Comparison of ENCODE assay signal across 8 mouse cellular contexts in the genomic region with DNA sequence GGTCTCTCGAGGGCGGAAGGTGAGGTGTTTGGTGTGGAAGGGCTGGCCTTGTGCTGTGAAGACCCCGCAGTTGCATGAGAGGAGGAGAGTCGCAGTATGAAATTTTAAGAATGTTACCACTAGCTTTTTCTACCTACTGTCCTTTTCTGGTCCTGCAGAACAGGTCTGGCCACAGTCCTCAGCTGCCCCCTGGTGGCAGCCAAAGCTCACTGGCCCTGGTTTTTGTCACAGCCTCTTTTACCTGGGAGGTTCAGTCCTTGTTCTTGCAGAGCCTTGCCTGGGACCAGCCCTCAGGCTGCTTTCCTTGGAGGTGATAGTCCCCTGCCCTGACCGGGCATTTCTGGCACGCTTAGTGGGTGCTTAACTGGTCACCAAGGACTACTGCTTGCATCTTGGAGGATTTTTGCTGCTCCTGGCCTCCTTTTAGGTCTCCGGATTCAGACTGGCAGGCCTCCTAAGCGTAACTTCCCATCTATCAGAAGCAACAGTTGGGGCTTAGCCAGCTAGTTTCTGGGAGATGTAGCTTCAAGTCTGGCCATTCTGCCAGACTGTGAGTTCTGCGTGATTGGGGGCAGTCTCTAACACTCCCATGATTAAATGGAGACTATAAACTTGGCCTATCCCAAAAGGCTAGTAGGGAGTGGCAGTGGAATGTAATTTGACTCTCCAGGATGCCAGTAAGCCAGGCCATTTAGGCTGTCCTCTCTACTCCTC. TPM values are rescaled to one million over a fixed set of nuclear protein-coding genes. Genes with fewer than 3 reads are reported as not detected.
A peak's percentile ranks its signal among the peaks of the same experiment; 100 is the strongest.
DNase-seq lines count a peak whose midpoint lies in the region; ATAC-seq and TF ChIP-seq lines count a peak whose summit lies in the region.

No protein-coding gene starts in this region.

- no peaks in the 10 kb centered on the region for H3K9me3 ChIP-seq in heart, embryonic 12.5 days (replicated peaks)
- H3K9me3 ChIP-seq in limb, embryonic 14.5 days (ENCODE audit: control insufficient read depth, low read length), result no peaks in the 10 kb centered on the region

- no peak; the same call in 1 of the 2 replicates for ATAC-seq in heart, embryonic 12.5 days (ENCODE audit: insufficient number of reproducible peaks, low FRiP score)
- ATAC-seq in granulocyte monocyte progenitor cell, adult 5-6 weeks (replicated peaks; ENCODE audit: poor library complexity, severe bottlenecking), result peak; percentile 64
- ATAC-seq in limb, embryonic 14.5 days (ENCODE audit: low FRiP score, low read depth), result peak; percentile 53

- H3K9ac ChIP-seq in heart, embryonic 12.5 days, result no peak overlapping the region; the same call in 1 of the 2 replicates
- 0 out of 2 replicates have a peak overlapping the region, but pooled peaks have one; percentile 34 for H3K9ac ChIP-seq in limb, embryonic 14.5 days (ENCODE audit: low read depth, low read length, severe bottlenecking)

- peaks cover 51% of the 10 kb centered on the region for H3K4me1 ChIP-seq in heart, embryonic 12.5 days (replicated peaks)
- peaks cover 48% of the 10 kb centered on the region for H3K4me1 ChIP-seq in kidney, adult 2 months (ENCODE audit: control insufficient read depth, insufficient read depth, low read length)
- H3K4me1 ChIP-seq in limb, embryonic 14.5 days (ENCODE audit: control insufficient read depth, insufficient read depth, low read length), result peaks cover 50% of the 10 kb centered on the region

- no peaks in the 10 kb centered on the region for H3K27me3 ChIP-seq in heart, embryonic 12.5 days (replicated peaks)
- H3K27me3 ChIP-seq in kidney, adult 2 months (replicated peaks; ENCODE audit: control insufficient read depth, insufficient read depth, low read length), result no peaks in the 10 kb centered on the region
- H3K27me3 ChIP-seq in limb, embryonic 14.5 days (ENCODE audit: control insufficient read depth, insufficient read depth, low read length), result no peaks in the 10 kb centered on the region

- H3K4me3 ChIP-seq in heart, embryonic 12.5 days, result no peak overlapping the region
- no peak overlapping the region for H3K4me3 ChIP-seq in kidney, adult 2 months (ENCODE audit: insufficient read depth, low read depth, low read length)
- H3K4me3 ChIP-seq in limb, embryonic 14.5 days (replicated peaks; ENCODE audit: low read length), result no peak overlapping the region

- no peak overlapping the region for H3K4me2 ChIP-seq in heart, embryonic 12.5 days
- H3K4me2 ChIP-seq in limb, embryonic 14.5 days (replicated peaks; ENCODE audit: low read depth, low read length, severe bottlenecking), result no peak overlapping the region

- peak; percentile 98 for TF ChIP-seq CTCF in kidney, adult 2 months (conservative IDR thresholded peaks at IDR 0.05; ENCODE audit: insufficient read depth, insufficient read length, low read depth, low read length)

- peaks cover 37% of the 10 kb centered on the region for H3K36me3 ChIP-seq in heart, embryonic 12.5 days
- no peaks in the 10 kb centered on the region; the same call in 1 of the 2 replicates for H3K36me3 ChIP-seq in kidney, adult 2 months (ENCODE audit: control insufficient read depth, insufficient read depth, low read length)
- peaks cover 45% of the 10 kb centered on the region for H3K36me3 ChIP-seq in limb, embryonic 14.5 days (ENCODE audit: control insufficient read depth, insufficient read depth, low read length)

- H3K27ac ChIP-seq in heart, embryonic 12.5 days (ENCODE audit: poor library complexity, severe bottlenecking), result no peak overlapping the region; the same call in 1 of the 2 replicates
- H3K27ac ChIP-seq in kidney, adult 2 months (ENCODE audit: insufficient read depth, low read depth, low read length), result peak overlapping the region; percentile 13
- peak overlapping the region; percentile 39; the same call in 1 of the 2 replicates for H3K27ac ChIP-seq in limb, embryonic 14.5 days (replicated peaks; ENCODE audit: low read depth, low read length)

- TF ChIP-seq POLR2A in kidney, adult 2 months (IDR thresholded peaks at IDR 0.05; ENCODE audit: low read depth, low read length), result no peak
- TF ChIP-seq POLR2A in limb, embryonic 14.5 days (IDR thresholded peaks at IDR 0.05; ENCODE audit: borderline replicate concordance, extremely low read depth, insufficient read depth, insufficient read length), result no peak

- 47% methylated on average over 9 of the region's 9 CpGs for WGBS in heart, embryonic 12.5 days
- 33% methylated on average over 9 of the region's 9 CpGs for WGBS in kidney, adult 2 months
- WGBS in limb, embryonic 14.5 days, result 28% methylated on average over 9 of the region's 9 CpGs

- DNase-seq in heart, adult 18-20 months, result peak; percentile 84 to 87
- peak; percentile 88 for DNase-seq in embryo, embryonic 11 days
- peak; percentile 92 for DNase-seq in kidney, adult 2 months
- peak; percentile 88 for DNase-seq in limb, embryonic 14.5 days (ENCODE audit: low spot score)
- peak; percentile 40 to 71 for DNase-seq in monocyte, adult 2 months (ENCODE audit: low read depth in 1 of 2, low spot score in 2 of 2)
- DNase-seq in spleen, postnatal 10 days (ENCODE audit: low spot score in 2 of 2), result peak; percentile 60 to 86

RNA-seq across cellular contexts. Expression of a gene that starts 13.5 kb away (rescaled TPM):
- total RNA-seq in heart, adult 18-20 months (2021), result 1 to 10 TPM; 6.2 to 8.5 TPM
- 24.9 and 25.5 TPM in 2 replicates for polyA plus RNA-seq in heart, embryonic 12.5 days (2016; fragmentation: Nextera tagmentation; extraction: Ambion mirVana)
- total RNA-seq in granulocyte monocyte progenitor cell, adult 5-6 weeks (2014; fragmentation: Nextera tagmentation), result 2.1 and 2.8 TPM in 2 replicates
- total RNA-seq in granulocyte monocyte progenitor cell, adult 5-6 weeks (2017), result 0.39 TPM in 1 of 2 replicates, not detected in the other
- polyA plus RNA-seq in kidney, adult 2 months (2012; rRNA removed), result 210 and 226 TPM in 2 replicates
- polyA plus RNA-seq in limb, embryonic 14.5 days (2012; rRNA removed), result 83.8 and 110 TPM in 2 replicates
- 45.9 and 53.3 TPM in 2 replicates for polyA plus RNA-seq in limb, embryonic 14.5 days (2014; fragmentation: Nextera tagmentation; extraction: Ambion mirVana)

RNA-seq across cellular contexts. Expression of a gene that starts 16.8 kb away (rescaled TPM):
- 100 to 1,000 TPM; 154 TPM for total RNA-seq in heart, adult 18-20 months (2021)
- 127 and 128 TPM in 2 replicates for polyA plus RNA-seq in heart, embryonic 12.5 days (2016; fragmentation: Nextera tagmentation; extraction: Ambion mirVana)
- 42.3 and 113 TPM in 2 replicates for total RNA-seq in granulocyte monocyte progenitor cell, adult 5-6 weeks (2014; fragmentation: Nextera tagmentation)
- total RNA-seq in granulocyte monocyte progenitor cell, adult 5-6 weeks (2017), result 45.2 and 50.0 TPM in 2 replicates
- polyA plus RNA-seq in kidney, adult 2 months (2012; rRNA removed), result 27.3 and 41.8 TPM in 2 replicates
- polyA plus RNA-seq in limb, embryonic 14.5 days (2012; rRNA removed), result 72.7 and 80.1 TPM in 2 replicates
- polyA plus RNA-seq in limb, embryonic 14.5 days (2014; fragmentation: Nextera tagmentation; extraction: Ambion mirVana), result 92.5 and 94.1 TPM in 2 replicates

RNA-seq across cellular contexts. Expression of a gene that starts 31.8 kb away (rescaled TPM):
- total RNA-seq in heart, adult 18-20 months (2021), result 1 to 10 TPM; 7.7 to 9.7 TPM
- polyA plus RNA-seq in heart, embryonic 12.5 days (2016; fragmentation: Nextera tagmentation; extraction: Ambion mirVana), result 14.8 and 16.4 TPM in 2 replicates
- total RNA-seq in granulocyte monocyte progenitor cell, adult 5-6 weeks (2014; fragmentation: Nextera tagmentation), result not detected in 2 replicates
- 0.67 TPM in 1 of 2 replicates, not detected in the other for total RNA-seq in granulocyte monocyte progenitor cell, adult 5-6 weeks (2017)
- 34.6 and 42.3 TPM in 2 replicates for polyA plus RNA-seq in kidney, adult 2 months (2012; rRNA removed)
- 75.7 and 117 TPM in 2 replicates for polyA plus RNA-seq in limb, embryonic 14.5 days (2012; rRNA removed)
- polyA plus RNA-seq in limb, embryonic 14.5 days (2014; fragmentation: Nextera tagmentation; extraction: Ambion mirVana), result 35.7 and 36.8 TPM in 2 replicates

RNA-seq across cellular contexts. Expression of a gene that starts 31.8 kb away (rescaled TPM):
- total RNA-seq in heart, adult 18-20 months (2021), result 100 to 1,000 TPM; 152 to 155 TPM
- polyA plus RNA-seq in heart, embryonic 12.5 days (2016; fragmentation: Nextera tagmentation; extraction: Ambion mirVana), result 77.6 and 77.7 TPM in 2 replicates
- total RNA-seq in granulocyte monocyte progenitor cell, adult 5-6 weeks (2014; fragmentation: Nextera tagmentation), result 41.9 and 45.8 TPM in 2 replicates
- 60.9 and 66.4 TPM in 2 replicates for total RNA-seq in granulocyte monocyte progenitor cell, adult 5-6 weeks (2017)
- 57.8 and 72.9 TPM in 2 replicates for polyA plus RNA-seq in kidney, adult 2 months (2012; rRNA removed)
- 27.0 and 30.2 TPM in 2 replicates for polyA plus RNA-seq in limb, embryonic 14.5 days (2012; rRNA removed)
- polyA plus RNA-seq in limb, embryonic 14.5 days (2014; fragmentation: Nextera tagmentation; extraction: Ambion mirVana), result 52.4 and 54.7 TPM in 2 replicates

RNA-seq across cellular contexts. Expression of a gene that starts 48.3 kb away (rescaled TPM):
- 1 to 10 TPM; 2.1 to 2.6 TPM for total RNA-seq in heart, adult 18-20 months (2021)
- 8.1 and 8.4 TPM in 2 replicates for polyA plus RNA-seq in heart, embryonic 12.5 days (2016; fragmentation: Nextera tagmentation; extraction: Ambion mirVana)
- total RNA-seq in granulocyte monocyte progenitor cell, adult 5-6 weeks (2014; fragmentation: Nextera tagmentation), result 34.8 and 46.6 TPM in 2 replicates
- total RNA-seq in granulocyte monocyte progenitor cell, adult 5-6 weeks (2017), result 36.4 and 47.6 TPM in 2 replicates
- 4.5 and 5.1 TPM in 2 replicates for polyA plus RNA-seq in kidney, adult 2 months (2012; rRNA removed)
- 29.9 and 31.5 TPM in 2 replicates for polyA plus RNA-seq in limb, embryonic 14.5 days (2012; rRNA removed)
- 19.6 and 22.8 TPM in 2 replicates for polyA plus RNA-seq in limb, embryonic 14.5 days (2014; fragmentation: Nextera tagmentation; extraction: Ambion mirVana)
